ENCODE assay signal across 14 mouse cellular contexts in genomic region chr9:65529659-65530058, GRCm38 (mm10). TPM values are rescaled to one million over a fixed set of nuclear protein-coding genes. Genes with fewer than 3 reads are reported as not detected.
DNase-seq lines count a peak whose midpoint lies in the region; ATAC-seq and TF ChIP-seq lines count a peak whose summit lies in the region.
"Had no signal": no experiment of that assay in that cellular context is flagged by ENCODE, and none has a peak within 500 bp of the region (broad histone marks: within the 10 kb centered on the region; RNA-seq: fewer than 3 reads in every experiment).

No protein-coding gene starts in this region.

- H3K4me3 ChIP-seq in MEL (ENCODE audit: control insufficient read depth in 1 of 2, insufficient read depth in 1 of 2, low read depth in 2 of 2, low read length in 2 of 2): no peak overlapping the region
- no peak overlapping the region for H3K4me3 ChIP-seq in liver, embryonic 16.5 days (ENCODE audit: low read depth, low read length)
- H3K4me3 ChIP-seq in left cerebral cortex, adult 2 months: no peak overlapping the region
- H3K4me3 ChIP-seq: kidney, embryonic 15.5 days; neural tube, embryonic 15.5 days had no signal

- TF ChIP-seq EP300 in MEL (IDR thresholded peaks at IDR 0.05; ENCODE audit: low read depth in 1 of 2, low read length in 2 of 2): peak; percentile 11 to 23; a peak in 1 of 4 replicates

- peak overlapping the region; percentile 34 for H3K4me2 ChIP-seq in liver, embryonic 16.5 days (ENCODE audit: low read depth, low read length)
- H3K4me2 ChIP-seq: kidney, embryonic 15.5 days; neural tube, embryonic 15.5 days had no signal

- no peaks in the 10 kb centered on the region for H3K79me2 ChIP-seq in MEL (ENCODE audit: control insufficient read depth, insufficient read depth, low read length, poor library complexity)

- H3K4me1 ChIP-seq in MEL (ENCODE audit: control insufficient read depth in 1 of 2, insufficient read depth in 2 of 2, low read length in 2 of 2): peaks cover 0 to 19% of the 10 kb centered on the region in 2 experiments; a peak in 3 of 4 replicates
- peaks cover 27% of the 10 kb centered on the region for H3K4me1 ChIP-seq in liver, embryonic 16.5 days (ENCODE audit: control insufficient read depth, low read depth, low read length)
- H3K4me1 ChIP-seq: neural tube, embryonic 15.5 days had no signal

- H3K36me3 ChIP-seq in MEL (ENCODE audit: control insufficient read depth in 1 of 2, insufficient read depth in 2 of 2, low read length in 2 of 2): peaks cover 0 to 3% of the 10 kb centered on the region in 2 experiments; a peak in 2 of 4 replicates
- no peaks in the 10 kb centered on the region for H3K36me3 ChIP-seq in liver, embryonic 16.5 days (ENCODE audit: control insufficient read depth, insufficient read depth)
- H3K36me3 ChIP-seq: kidney, embryonic 15.5 days; neural tube, embryonic 15.5 days had no signal

- WGBS in liver, embryonic 16.5 days (ENCODE audit: insufficient replicate concordance): 36% methylated on average over 8 of the region's 8 CpGs

- TF ChIP-seq CTCF in MEL (IDR thresholded peaks at IDR 0.05 in 2 of 3, conservative IDR thresholded peaks at IDR 0.05 in 1 of 3; ENCODE audit: control insufficient read depth in 1 of 3, insufficient read depth in 1 of 3, low read depth in 2 of 3, low read length in 3 of 3, poor library complexity in 1 of 3, severe bottlenecking in 1 of 3): no peak
- TF ChIP-seq CTCF in left cerebral cortex, adult 2 months (IDR thresholded peaks at IDR 0.05): no peak

- intact Hi-C loops in left cerebral cortex, adult 2 months (cut with DNase I): no loop called here
- intact Hi-C loops in heart, postnatal 25 days (cut with DNase I): no loop called here

- TF ChIP-seq POLR2A in MEL (IDR thresholded peaks at IDR 0.05; ENCODE audit: control insufficient read depth in 1 of 2, insufficient read depth in 1 of 2, low read depth in 1 of 2, low read length in 2 of 2, poor library complexity in 1 of 2): no peak

- peak; percentile 47 for DNase-seq in 416B (ENCODE audit: low read depth)
- DNase-seq in MEL (ENCODE audit: low read depth, low spot score): peak; percentile 64
- peak; percentile 69 for DNase-seq in c-Kit-positive CD71-positive TER-119-positive erythroid progenitor cells, embryonic 14.5 days (ENCODE audit: low spot score)
- DNase-seq in cerebellum, adult 9-11 months: no peak
- DNase-seq in left cerebral cortex, adult 2 months (ENCODE audit: extremely low spot score in 1 of 2, low spot score in 2 of 2): no peak
- DNase-seq in heart, postnatal 25 days (ENCODE audit: low spot score): no peak
- DNase-seq: cerebellum, postnatal 14 days; heart, postnatal 4 days; lung, adult 2 months; thymus, adult 2 months had no signal

- H3K9ac ChIP-seq in MEL (ENCODE audit: control insufficient read depth, low read depth, low read length, poor library complexity, severe bottlenecking): no peak overlapping the region
- peak overlapping the region; percentile 27; the same call in 1 of the 2 replicates for H3K9ac ChIP-seq in liver, embryonic 16.5 days (ENCODE audit: low read depth, low read length)
- H3K9ac ChIP-seq: kidney, embryonic 15.5 days; neural tube, embryonic 15.5 days had no signal

- H3K9me3 ChIP-seq in MEL (replicated peaks; ENCODE audit: insufficient read depth, low read length): no peaks in the 10 kb centered on the region
- no peaks in the 10 kb centered on the region for H3K9me3 ChIP-seq in liver, embryonic 16.5 days (replicated peaks; ENCODE audit: control insufficient read depth, low read length)
- H3K9me3 ChIP-seq: kidney, embryonic 15.5 days; neural tube, embryonic 15.5 days had no signal

- no peak overlapping the region for H3K27ac ChIP-seq in MEL (ENCODE audit: control insufficient read depth, low read depth, low read length)
- peak overlapping the region; percentile 84 for H3K27ac ChIP-seq in liver, embryonic 16.5 days (ENCODE audit: low read length)
- H3K27ac ChIP-seq in left cerebral cortex, adult 2 months: no peak overlapping the region
- H3K27ac ChIP-seq: kidney, embryonic 15.5 days; neural tube, embryonic 15.5 days had no signal

- no peak for TF ChIP-seq RAD21 in MEL (IDR thresholded peaks at IDR 0.05; ENCODE audit: low read depth, low read length)

- peak; percentile 87 for ATAC-seq in liver, embryonic 16.5 days (ENCODE audit: low read depth)

- H3K27me3 ChIP-seq in MEL (ENCODE audit: control insufficient read depth in 1 of 2, insufficient read depth in 2 of 2, low read length in 2 of 2): no peaks in the 10 kb centered on the region
- no peaks in the 10 kb centered on the region for H3K27me3 ChIP-seq in liver, embryonic 16.5 days (ENCODE audit: control insufficient read depth, insufficient read depth, low read depth, low read length)
- H3K27me3 ChIP-seq: kidney, embryonic 15.5 days; neural tube, embryonic 15.5 days had no signal

TF ChIP-seq in MEL, 35 proteins besides CTCF, POLR2A, EP300 and RAD21:
- no peak for TF ChIP-seq ELF1 (IDR thresholded peaks at IDR 0.05; ENCODE audit: low read depth, low read length)
- no peak for TF ChIP-seq E2F4 (IDR thresholded peaks at IDR 0.05; ENCODE audit: borderline replicate concordance, low read depth, low read length)
- TF ChIP-seq SIN3A (IDR thresholded peaks at IDR 0.05; ENCODE audit: low read length): no peak
- no peak for TF ChIP-seq MAZ (IDR thresholded peaks at IDR 0.05; ENCODE audit: low read depth, low read length)
- peak; percentile 59; the same call in 1 of the 2 replicates for TF ChIP-seq JUND (IDR thresholded peaks at IDR 0.05; ENCODE audit: low read depth, low read length)
- no peak for TF ChIP-seq UBTF (IDR thresholded peaks at IDR 0.05; ENCODE audit: borderline replicate concordance, insufficient read depth, low read depth, low read length)
- peak; percentile 71 for TF ChIP-seq MXI1 (IDR thresholded peaks at IDR 0.05; ENCODE audit: low read depth, low read length)
- TF ChIP-seq MYB (IDR thresholded peaks at IDR 0.05; ENCODE audit: low read depth, low read length): no peak
- TF ChIP-seq KAT2A (conservative IDR thresholded peaks at IDR 0.05; ENCODE audit: low read depth, low read length): no peak
- TF ChIP-seq MAX (IDR thresholded peaks at IDR 0.05; ENCODE audit: low read length): peak; percentile 56
- TF ChIP-seq TBP (IDR thresholded peaks at IDR 0.05; ENCODE audit: low read depth, low read length): peak; percentile 62
- TF ChIP-seq MYC (IDR thresholded peaks at IDR 0.05; ENCODE audit: low read depth, low read length): 0 out of 2 replicates have a peak, but pooled peaks have one; percentile 47
- TF ChIP-seq ZNF384 (IDR thresholded peaks at IDR 0.05; ENCODE audit: low read depth, low read length): no peak

RNA-seq across cellular contexts. Expression of gene Ankdd1a, which starts 9.7 kb away (rescaled TPM):
- total RNA-seq in MEL (2012; rRNA removed): not detected in 2 replicates
- polyA plus RNA-seq in MEL (2012; ENCODE audit: insufficient read depth in 1 of 2, insufficient read length in 2 of 2, low read depth in 1 of 2, low replicate concordance in 2 of 2, missing spikeins in 1 of 2): under 1 TPM in 1 of 2 experiments, not detected in 1; 0.06 TPM
- polyA plus RNA-seq in liver, embryonic 16.5 days (2015; fragmentation: Nextera tagmentation; extraction: Ambion mirVana): 0.06 TPM in 1 of 2 replicates, not detected in the other
- 1 to 10 TPM; 2.7 to 3.5 TPM for total RNA-seq in left cerebral cortex, adult 2 months (2021)
- not detected for total RNA-seq in heart, postnatal 25 days (2021)
- total RNA-seq: granulocyte monocyte progenitor cell, adult 5-6 weeks; heart, postnatal 4 days had no signal
- polyA plus RNA-seq: kidney, embryonic 15.5 days had no signal

RNA-seq across cellular contexts. Expression of gene Plekho2, which starts 50.2 kb away (rescaled TPM):
- 7.6 and 8.6 TPM in 2 replicates for total RNA-seq in MEL (2012; rRNA removed)
- polyA plus RNA-seq in MEL (2012; ENCODE audit: insufficient read depth in 1 of 2, insufficient read length in 2 of 2, low read depth in 1 of 2, low replicate concordance in 2 of 2, missing spikeins in 1 of 2): 10 to 100 TPM in 1 of 2 experiments, not detected in 1; 12.9 TPM
- polyA plus RNA-seq in liver, embryonic 16.5 days (2015; fragmentation: Nextera tagmentation; extraction: Ambion mirVana): 23.1 and 24.5 TPM in 2 replicates
- total RNA-seq in left cerebral cortex, adult 2 months (2021): 10 to 100 TPM; 13.3 to 15.1 TPM
- 10 to 100 TPM; 12.9 to 13.2 TPM for total RNA-seq in heart, postnatal 25 days (2021)

RNA-seq across cellular contexts. Expression of gene Pif1, which starts 57.3 kb away (rescaled TPM):
- total RNA-seq in MEL (2012; rRNA removed): 15.5 and 22.5 TPM in 2 replicates
- polyA plus RNA-seq in MEL (2012; ENCODE audit: insufficient read depth in 1 of 2, insufficient read length in 2 of 2, low read depth in 1 of 2, low replicate concordance in 2 of 2, missing spikeins in 1 of 2): 10 to 100 TPM in 1 of 2 experiments, not detected in 1; 14.9 TPM
- polyA plus RNA-seq in liver, embryonic 16.5 days (2015; fragmentation: Nextera tagmentation; extraction: Ambion mirVana): 9.6 and 10.9 TPM in 2 replicates
- total RNA-seq in left cerebral cortex, adult 2 months (2021): under 1 TPM; 0.20 to 0.28 TPM
- not detected for total RNA-seq in heart, postnatal 25 days (2021)

Comparison
In these comparisons a context has a peak if more than half of its experiments do, and no peak if none do; other contexts are left out.
1. DNase-seq: peak in 416B (single experiment), MEL (single experiment) and c-Kit-positive CD71-positive TER-119-positive erythroid progenitor cells, embryonic 14.5 days (single experiment); none in cerebellum, adult 9-11 months (single experiment), left cerebral cortex, adult 2 months (0 of 2) and heart, postnatal 25 days (single experiment).
2. RNA of gene Pif1, which starts 57.3 kb away (total RNA-seq): 15.5 to 22.5 TPM in MEL; 0.20 to 0.28 TPM in left cerebral cortex, adult 2 months and not detected in heart, postnatal 25 days; every median in the first group is over 10 times any median in the second.